ENCODE assay signal across 16 mouse cellular contexts in the genomic region with DNA sequence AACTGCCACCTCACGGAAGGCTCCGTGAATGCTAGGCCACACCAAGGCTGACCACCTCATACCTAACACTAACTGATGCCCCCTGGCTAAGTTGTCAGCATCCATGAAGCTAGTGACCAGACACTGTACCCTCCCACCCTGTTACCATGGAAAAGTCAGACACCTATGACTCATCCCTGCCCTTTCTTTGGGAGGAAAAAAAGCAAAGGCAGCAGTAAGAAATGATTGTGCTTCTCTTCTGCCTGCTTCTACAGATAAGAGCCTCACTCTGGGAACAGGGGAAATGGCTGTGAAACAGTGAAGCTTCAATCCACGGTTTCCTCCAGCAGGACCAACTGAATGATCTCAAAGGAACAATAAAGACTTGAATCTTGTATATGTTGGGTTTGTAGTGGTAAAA. TPM values are rescaled to one million over a fixed set of nuclear protein-coding genes. Genes with fewer than 3 reads are reported as not detected.
DNase-seq lines count a peak whose midpoint lies in the region; ATAC-seq lines count a peak whose summit lies in the region.
"Had no signal": no experiment of that assay in that cellular context is flagged by ENCODE, and none has a peak within 500 bp of the region (broad histone marks: within the 10 kb centered on the region; RNA-seq: fewer than 3 reads in every experiment).

No protein-coding gene starts in this region.

- no peaks in the 10 kb centered on the region for H3K27me3 ChIP-seq in liver, embryonic 13.5 days
- no peaks in the 10 kb centered on the region for H3K27me3 ChIP-seq in megakaryocyte, embryonic 14.5 days (replicated peaks)
- no peaks in the 10 kb centered on the region for H3K27me3 ChIP-seq in midbrain, embryonic 16.5 days (ENCODE audit: control insufficient read depth, insufficient read depth, low read depth, low read length)
- H3K27me3 ChIP-seq: heart, embryonic 13.5 days; neural tube, embryonic 12.5 days had no signal

- no peaks in the 10 kb centered on the region for H3K9me3 ChIP-seq in liver, embryonic 13.5 days (replicated peaks)
- no peaks in the 10 kb centered on the region for H3K9me3 ChIP-seq in megakaryocyte, embryonic 14.5 days
- H3K9me3 ChIP-seq in midbrain, embryonic 16.5 days (replicated peaks; ENCODE audit: control insufficient read depth, low read length, poor library complexity, severe bottlenecking): no peaks in the 10 kb centered on the region
- H3K9me3 ChIP-seq: heart, embryonic 13.5 days; midbrain, embryonic 10.5 days; neural tube, embryonic 12.5 days had no signal

- no peak overlapping the region for H3K4me3 ChIP-seq in liver, embryonic 13.5 days (replicated peaks)
- peak overlapping the region; percentile 85 for H3K4me3 ChIP-seq in megakaryocyte, embryonic 14.5 days (replicated peaks)
- H3K4me3 ChIP-seq in midbrain, embryonic 16.5 days (ENCODE audit: low read depth, low read length): no peak overlapping the region
- H3K4me3 ChIP-seq: heart, embryonic 13.5 days; midbrain, embryonic 10.5 days; neural tube, embryonic 12.5 days had no signal

- no peak for DNase-seq in liver, embryonic 13.5 days
- DNase-seq in liver (no peak), MN1 (ENCODE audit: low spot score) (peak; percentile 49)
- DNase-seq in brain, adult 2 months (ENCODE audit: low read depth, low spot score): peak; percentile 14
- DNase-seq in lung, postnatal 36 days: no peak
- DNase-seq: cerebellum, adult 9-10 months; gastrocnemius, postnatal 14 days; heart, postnatal 4 days; kidney, adult 8-10 months; kidney, postnatal 4 days had no signal

- H3K4me1 ChIP-seq in liver, embryonic 13.5 days (replicated peaks): peaks cover 38% of the 10 kb centered on the region
- H3K4me1 ChIP-seq in megakaryocyte, embryonic 14.5 days: peaks cover 41% of the 10 kb centered on the region
- H3K4me1 ChIP-seq in midbrain, embryonic 16.5 days (ENCODE audit: control insufficient read depth, insufficient read depth, low read length): peaks cover 11% of the 10 kb centered on the region

- H3K4me2 ChIP-seq in liver, embryonic 13.5 days: 0 out of 2 replicates have a peak overlapping the region, but pooled peaks have one; percentile 12
- no peak overlapping the region for H3K4me2 ChIP-seq in midbrain, embryonic 16.5 days (ENCODE audit: low read length)
- H3K4me2 ChIP-seq: heart, embryonic 13.5 days; neural tube, embryonic 12.5 days had no signal

- H3K27ac ChIP-seq in liver, embryonic 13.5 days: no peak overlapping the region
- H3K27ac ChIP-seq in midbrain, embryonic 16.5 days (ENCODE audit: low read length): no peak overlapping the region
- H3K27ac ChIP-seq: heart, embryonic 13.5 days; midbrain, embryonic 10.5 days; neural tube, embryonic 12.5 days; stomach, postnatal 0 days had no signal

- no peak for ATAC-seq in liver, embryonic 13.5 days (ENCODE audit: low read depth)
- ATAC-seq in midbrain, embryonic 16.5 days: no peak

- H3K36me3 ChIP-seq in liver, embryonic 13.5 days: no peaks in the 10 kb centered on the region
- no peaks in the 10 kb centered on the region for H3K36me3 ChIP-seq in megakaryocyte, embryonic 14.5 days (replicated peaks; ENCODE audit: low read length)
- no peaks in the 10 kb centered on the region for H3K36me3 ChIP-seq in midbrain, embryonic 16.5 days (ENCODE audit: control insufficient read depth, insufficient read depth, low read length)
- H3K36me3 ChIP-seq: heart, embryonic 13.5 days; midbrain, embryonic 10.5 days; neural tube, embryonic 12.5 days had no signal

- 21% methylated on average over 3 of the region's 3 CpGs for WGBS in liver, embryonic 13.5 days (ENCODE audit: insufficient replicate concordance)
- WGBS in midbrain, embryonic 16.5 days: 82% methylated on average over 3 of the region's 3 CpGs

- H3K9ac ChIP-seq in liver, embryonic 13.5 days: no peak overlapping the region
- H3K9ac ChIP-seq in midbrain, embryonic 16.5 days (ENCODE audit: low read depth, low read length): no peak overlapping the region
- H3K9ac ChIP-seq: heart, embryonic 13.5 days; neural tube, embryonic 12.5 days had no signal

RNA-seq across cellular contexts. Expression of a gene that starts 3.1 kb away (rescaled TPM):
- 16.0 and 19.6 TPM in 2 replicates for polyA plus RNA-seq in liver, embryonic 13.5 days (2015; fragmentation: Nextera tagmentation; extraction: Ambion mirVana)
- polyA plus RNA-seq in megakaryocyte, embryonic 14.5 days (2012; ENCODE audit: insufficient read depth, low replicate concordance): 1.7 TPM in 1 of 2 replicates, not detected in the other
- 33.2 and 37.8 TPM in 2 replicates for polyA plus RNA-seq in midbrain, embryonic 16.5 days (2015; fragmentation: Nextera tagmentation; extraction: Ambion mirVana)

RNA-seq across cellular contexts. Expression of a gene that starts 3.1 kb away (rescaled TPM):
- 2.4 and 2.8 TPM in 2 replicates for polyA plus RNA-seq in liver, embryonic 13.5 days (2015; fragmentation: Nextera tagmentation; extraction: Ambion mirVana)
- polyA plus RNA-seq in megakaryocyte, embryonic 14.5 days (2012; ENCODE audit: insufficient read depth, low replicate concordance): 0.97 and 21.5 TPM in 2 replicates
- polyA plus RNA-seq in midbrain, embryonic 16.5 days (2015; fragmentation: Nextera tagmentation; extraction: Ambion mirVana): 0.53 and 0.59 TPM in 2 replicates

Comparison
In these comparisons a context has a peak if more than half of its experiments do, and no peak if none do; other contexts are left out.
1. DNase-seq: peak in MN1 (single experiment) and brain, adult 2 months (single experiment); none in liver, embryonic 13.5 days (single experiment), liver (single experiment) and lung, postnatal 36 days (single experiment).